Mouse (Mus musculus) retina, adult 2 months (tissue): ENCODE measurements around the gene Krt42.
A peak's percentile ranks its signal among the peaks of the same experiment; 100 is the strongest.
"Not testable (repeated sequence)": the region's sequence is repeated elsewhere in the genome, so short reads cannot be mapped to it uniquely, and the experiment has no call there.

ENCODE experiments used
- DNase-seq: peaks from one replicate; pipeline ENCODE4 v3.0.0-alpha.2; 2012; ENCODE audit warnings: low read depth, low spot score

Krt42 gene

GRCm38 (mm10) chr11:100281596-100282544 lies 12.2 kb upstream of the Krt42 start:
- DNase-seq: peak; percentile 69

GRCm38 (mm10) chr11:100278759-100279158 lies 9.1 kb upstream of the Krt42 start:
- DNase-seq: no peak

GRCm38 (mm10) chr11:100277726-100278480 lies 8.2 kb upstream of the Krt42 start:
- DNase-seq: no peak

GRCm38 (mm10) chr11:100275466-100275865 lies 5.8 kb upstream of the Krt42 start:
- no peak for DNase-seq

GRCm38 (mm10) chr11:100274719-100275118 lies 5.0 kb upstream of the Krt42 start:
- DNase-seq: no peak

- DNase-seq: no peak
Observed at GRCm38 (mm10) chr11:100271878-100272277, 2.2 kb upstream of the Krt42 start.

GRCm38 (mm10) chr11:100262058-100262980 lies 7.4 kb downstream of the Krt42 start:
- DNase-seq: no peak

GRCm38 (mm10) chr11:100261235-100261605 lies 8.5 kb downstream of the Krt42 start:
- no peak for DNase-seq

GRCm38 (mm10) chr11:100260514-100261234 lies 9.0 kb downstream of the Krt42 start, which contains the start of gene Krt17:
Gene Krt17, minus strand, starts transcription at chr11:100261029.
- DNase-seq: no peak

GRCm38 (mm10) chr11:100259079-100259478 lies 10.6 kb downstream of the Krt42 start:
- DNase-seq: no peak

- DNase-seq: no peak
Observed at GRCm38 (mm10) chr11:100257967-100258366, 11.7 kb downstream of the Krt42 start.

GRCm38 (mm10) chr11:100255514-100255913 lies 14.2 kb downstream of the Krt42 start:
- DNase-seq: no peak

- DNase-seq: no peak
Observed at GRCm38 (mm10) chr11:100254360-100255090, 15.1 kb downstream of the Krt42 start.

- no peak for DNase-seq
Observed at GRCm38 (mm10) chr11:100248852-100249465, 20.7 kb downstream of the Krt42 start, which contains the start of gene Krt16. Gene Krt16, minus strand, starts transcription at chr11:100248902.

GRCm38 (mm10) chr11:100246471-100246870 lies 23.2 kb downstream of the Krt42 start:
- DNase-seq: not testable (repeated sequence)

GRCm38 (mm10) chr11:100240272-100240671 lies 29.4 kb downstream of the Krt42 start:
- not testable (repeated sequence) for DNase-seq

- no peak for DNase-seq
Observed at GRCm38 (mm10) chr11:100221741-100222140, 47.9 kb downstream of the Krt42 start.

- no peak for DNase-seq
Observed at GRCm38 (mm10) chr11:100219304-100219703, 50.4 kb downstream of the Krt42 start.
